Mouse (Mus musculus) hindbrain, postnatal 0 days (tissue): ENCODE data around the gene Grik4. TPM values are rescaled to one million over a fixed set of nuclear protein-coding genes. Genes with fewer than 3 reads are reported as not detected.
A peak's percentile ranks its signal among the peaks of the same experiment; 100 is the strongest.

ENCODE experiments used
- ATAC-seq: fragments of 200-750 bp; cut with Nextera tagmentation; 2 replicates; pipeline ENCODE4 v1.8.0; 2017; ENCODE audit warnings: mild to moderate bottlenecking, moderate TSS enrichment, moderate library complexity
- DNase-seq: peaks from one replicate; pipeline ENCODE4 v3.0.0-alpha.2; 2015; ENCODE audit warnings: low spot score
- H3K27ac ChIP-seq: fragments of 300-500 bp; sonication (generic); 2 replicates; pipeline ENCODE4 v1.5.1; 2014; ENCODE audit warnings: mild to moderate bottlenecking
- H3K27me3 ChIP-seq: fragments of 300-500 bp; sonication (generic); 2 replicates; pipeline ENCODE4 v1.6.1; 2014; ENCODE audit warnings: low read length, mixed read lengths; ENCODE audit not compliant: insufficient read depth
- H3K36me3 ChIP-seq: fragments of 300-500 bp; sonication (generic); 2 replicates; pipeline ENCODE4 v1.6.1; 2014; ENCODE audit warnings: low read length, mixed read lengths; ENCODE audit not compliant: insufficient read depth
- H3K4me1 ChIP-seq: fragments of 300-500 bp; sonication (generic); 2 replicates; pipeline ENCODE4 v1.6.1; 2014; ENCODE audit warnings: antibody characterized with exemption, low read length, mixed read lengths; ENCODE audit not compliant: insufficient read depth
- H3K4me2 ChIP-seq: fragments of 300-500 bp; sonication (generic); 2 replicates; pipeline ENCODE4 v1.6.1; 2014; ENCODE audit warnings: low read depth, mild to moderate bottlenecking, low read length, moderate library complexity, mixed read lengths
- H3K4me3 ChIP-seq: fragments of 300-500 bp; sonication (generic); 2 replicates; pipeline ENCODE4 v1.5.1; 2014; ENCODE audit warnings: low read length
- H3K9ac ChIP-seq: fragments of 300-500 bp; sonication (generic); replicated peaks from 2 replicates; pipeline ENCODE4 v1.6.1; 2014; ENCODE audit warnings: mild to moderate bottlenecking, low read length, moderate library complexity, mixed read lengths
- H3K9me3 ChIP-seq: fragments of 300-500 bp; sonication (generic); 2 replicates; pipeline ENCODE4 v1.6.1; 2016; ENCODE audit warnings: low read length, mixed read lengths
- CTCF ChIP-seq: IDR thresholded peaks from 2 replicates; pipeline ENCODE4 v1.5.1; 2016; ENCODE audit warnings: antibody characterized with exemption, control low read depth, low read depth
- WGBS: fragments of 180-500 bp; shearing (Covaris S2); extraction: QIAGEN DNeasy Blood & Tissue Kit; methylation state at CpG from one replicate; pipeline ENCODE4 v1.1.7; 2014; 5-methylcytosine and 5-hydroxymethylcytosine counted together
- polyA plus RNA-seq: library from polyadenylated mRNA; unstranded; fragments of >200 nt; fragmentation: Nextera tagmentation; extraction: Ambion mirVana; gene quantifications from 2 replicates; pipeline ENCODE4 v1.2.1, GENCODE M21; 2015
- total RNA-seq: library from RNA; depleted of rRNA; stranded (reverse); fragments of >200 nt; gene quantifications from 2 replicates; pipeline ENCODE4 v1.2.3, GENCODE M21; 2014

The Grik4 gene
- total and polyA plus RNA-seq, 2 experiments from 2014 or later, result 9.4 to 18.2 TPM

DNA sequence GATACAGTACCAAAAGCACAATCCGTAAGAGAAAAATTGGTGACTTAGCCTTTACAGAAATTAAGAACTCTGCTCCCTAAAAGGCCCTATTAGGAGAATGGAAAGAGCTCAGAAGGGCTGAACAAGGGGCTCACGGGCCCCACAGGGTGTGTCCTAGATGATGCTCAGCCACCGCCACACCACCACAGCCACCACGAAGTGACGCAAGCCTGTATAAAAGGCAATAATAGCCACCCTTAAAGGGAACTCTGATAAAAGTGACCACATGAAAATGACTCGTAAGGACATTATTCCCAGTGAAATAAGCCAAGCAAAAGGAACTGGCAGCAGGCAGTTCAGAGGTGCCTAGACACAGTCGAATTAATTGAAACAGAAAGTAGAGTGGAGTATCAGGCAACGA is 63.3 kb downstream of the Grik4 start:
- Histone ChIP-seq H3K36me3 (no peaks in the 10 kb centered on the region), H3K4me3 (no peak overlapping the region), H3K27me3 (no peaks in the 10 kb centered on the region), H3K27ac (no peak overlapping the region), H3K9ac (no peak overlapping the region), H3K4me2 (no peak overlapping the region), H3K9me3 (no peaks in the 10 kb centered on the region), H3K4me1 (0 out of 2 replicates have a peak, but pooled peaks cover 8% of the 10 kb centered on the region)
- ATAC-seq (no peak), DNase-seq (no peak)
- no peak for TF ChIP-seq CTCF
- 70% methylated on average over 8 of the region's 8 CpGs for WGBS

DNA sequence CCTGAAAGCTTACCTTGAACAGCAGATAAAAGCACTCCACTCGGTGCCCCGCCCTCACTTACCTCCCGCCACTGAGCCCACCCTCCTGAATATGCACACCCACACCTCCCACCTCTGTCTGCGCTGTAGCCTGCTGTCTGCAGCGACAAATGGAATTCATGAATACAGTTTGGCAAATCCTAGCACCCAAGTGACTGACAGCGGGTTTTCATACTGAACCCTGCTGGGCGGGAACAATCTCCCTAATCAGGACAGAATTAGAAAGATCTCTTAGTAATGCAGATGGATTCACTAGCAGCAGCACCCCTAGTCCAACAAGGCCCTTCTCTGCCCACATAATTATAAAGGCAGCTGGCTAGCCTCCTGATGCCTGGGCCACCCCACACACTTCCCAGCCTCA is 65.9 kb downstream of the Grik4 start:
- H3K27ac ChIP-seq, result no peak overlapping the region
- H3K4me2 ChIP-seq, result no peak overlapping the region
- no peak overlapping the region for H3K9ac ChIP-seq
- no peak for TF ChIP-seq CTCF
- H3K27me3 ChIP-seq, result no peaks in the 10 kb centered on the region
- ATAC-seq, result no peak
- H3K4me1 ChIP-seq, result 0 out of 2 replicates have a peak, but pooled peaks cover 4% of the 10 kb centered on the region
- 28% methylated on average over 7 of the region's 7 CpGs for WGBS
- no peaks in the 10 kb centered on the region for H3K9me3 ChIP-seq
- no peaks in the 10 kb centered on the region for H3K36me3 ChIP-seq
- DNase-seq, result no peak
- H3K4me3 ChIP-seq, result no peak overlapping the region

DNA sequence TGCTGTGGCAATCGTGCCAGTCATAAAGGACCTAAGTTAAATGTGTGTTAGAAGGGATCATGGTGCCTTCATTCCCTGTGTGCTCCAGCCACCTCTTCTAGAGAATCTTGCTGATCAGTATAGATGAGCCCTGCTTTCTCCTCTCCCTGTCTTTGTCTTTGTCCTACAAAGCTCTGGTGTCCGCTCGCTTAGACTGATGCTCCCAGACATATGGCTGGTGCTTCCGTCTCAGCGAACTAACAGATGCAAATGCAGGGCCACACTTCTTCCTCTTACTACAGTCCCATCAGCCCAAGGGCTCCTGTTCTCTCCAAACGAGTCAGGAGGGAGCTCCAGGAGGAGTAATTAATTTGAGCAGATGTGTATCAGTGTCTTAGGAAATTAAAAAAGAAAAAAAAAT is 71.4 kb downstream of the Grik4 start:
- Histone ChIP-seq H3K4me1 (0 out of 2 replicates have a peak, but pooled peaks cover 4% of the 10 kb centered on the region), H3K4me2 (no peak overlapping the region), H3K27me3 (no peaks in the 10 kb centered on the region), H3K27ac (no peak overlapping the region), H3K9ac (no peak overlapping the region), H3K9me3 (no peaks in the 10 kb centered on the region), H3K36me3 (no peaks in the 10 kb centered on the region), H3K4me3 (no peak overlapping the region)
- ATAC-seq (no peak), DNase-seq (no peak)
- TF ChIP-seq CTCF, result no peak
- 56% methylated on average over 6 of the region's 6 CpGs for WGBS

DNA sequence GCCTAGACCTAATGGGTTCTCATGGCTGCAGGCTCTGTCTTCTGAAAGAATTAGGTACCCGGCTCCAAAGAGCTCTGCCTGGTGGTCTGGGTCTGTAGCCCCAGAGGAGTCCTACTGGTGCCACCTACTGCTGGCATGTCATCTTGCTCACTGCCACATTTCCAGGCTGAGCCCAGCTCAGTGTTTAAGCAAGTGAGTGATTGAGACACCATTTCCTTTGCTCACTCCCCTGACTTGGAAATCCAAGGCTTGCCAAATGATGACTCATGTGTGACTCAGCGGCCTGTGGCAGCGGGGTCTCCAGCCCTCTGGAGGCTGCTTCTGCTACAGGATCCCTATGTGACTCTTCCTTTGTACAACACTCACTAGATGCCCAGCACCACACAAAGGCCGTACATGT is 72.6 kb downstream of the Grik4 start:
- H3K9me3 ChIP-seq, result no peaks in the 10 kb centered on the region
- H3K4me3 ChIP-seq, result no peak overlapping the region
- no peak overlapping the region for H3K27ac ChIP-seq
- peak; percentile 36; the same call in 1 of the 2 replicates for ATAC-seq
- H3K4me2 ChIP-seq, result no peak overlapping the region
- TF ChIP-seq CTCF, result peak; percentile 30; the same call in 1 of the 2 replicates
- no peaks in the 10 kb centered on the region for H3K36me3 ChIP-seq
- 0 out of 2 replicates have a peak, but pooled peaks cover 4% of the 10 kb centered on the region for H3K4me1 ChIP-seq
- H3K9ac ChIP-seq, result no peak overlapping the region
- 85% methylated on average over 4 of the region's 4 CpGs for WGBS
- DNase-seq, result no peak
- no peaks in the 10 kb centered on the region for H3K27me3 ChIP-seq

DNA sequence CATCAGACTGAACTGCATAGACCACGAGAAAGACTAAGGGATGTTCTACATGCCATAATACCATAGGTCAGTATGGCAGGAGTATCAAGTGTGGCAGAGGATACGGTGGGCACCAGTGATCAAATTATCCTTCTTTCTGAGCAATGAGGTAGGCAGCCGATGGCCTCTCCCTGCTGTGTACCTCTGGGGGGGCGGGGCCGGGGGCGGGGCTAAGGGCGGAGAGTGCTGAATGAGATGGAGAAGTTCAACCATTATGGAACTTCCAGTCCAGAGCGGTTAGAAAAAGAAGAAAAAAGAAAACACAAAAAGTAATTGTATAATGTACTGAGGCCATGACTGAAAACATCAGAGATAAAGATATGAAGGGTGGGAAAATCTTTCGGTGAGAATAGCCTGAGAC is 74.0 kb downstream of the Grik4 start:
- DNase-seq (no peak), ATAC-seq (no peak)
- no peak overlapping the region for H3K9ac ChIP-seq
- no peaks in the 10 kb centered on the region for H3K9me3 ChIP-seq
- H3K4me2 ChIP-seq, result no peak overlapping the region
- H3K27me3 ChIP-seq, result no peaks in the 10 kb centered on the region
- H3K27ac ChIP-seq, result no peak overlapping the region
- peaks cover 8% of the 10 kb centered on the region for H3K4me1 ChIP-seq
- H3K36me3 ChIP-seq, result no peaks in the 10 kb centered on the region
- no peak overlapping the region for H3K4me3 ChIP-seq
- TF ChIP-seq CTCF, result no peak
- 57% methylated on average over 9 of the region's 9 CpGs for WGBS

DNA sequence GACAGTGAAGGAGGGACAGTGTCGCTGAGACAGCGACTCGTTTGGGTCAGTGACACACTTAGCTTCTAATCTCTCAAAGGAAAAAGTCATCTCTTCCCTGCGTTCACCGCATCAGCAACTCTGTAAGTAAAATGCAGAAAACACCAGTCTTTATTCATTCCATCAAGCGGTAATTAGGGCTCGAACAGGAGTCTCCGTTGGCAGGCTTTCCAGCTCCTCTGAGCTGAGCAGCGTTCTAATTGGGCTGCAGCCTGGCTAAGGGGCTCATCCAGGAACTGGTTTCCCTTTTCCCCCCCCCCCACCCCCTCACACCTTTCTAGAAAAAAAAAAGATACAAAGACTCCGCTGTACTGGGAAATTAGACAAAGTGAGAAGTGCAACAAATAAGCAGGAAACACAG is 75.8 kb downstream of the Grik4 start:
- TF ChIP-seq CTCF, result no peak
- no peak for DNase-seq
- peaks cover 14% of the 10 kb centered on the region for H3K4me1 ChIP-seq
- H3K27me3 ChIP-seq, result no peaks in the 10 kb centered on the region
- H3K9ac ChIP-seq, result no peak overlapping the region
- 39% methylated on average over 10 of the region's 10 CpGs for WGBS
- H3K4me3 ChIP-seq, result no peak overlapping the region
- no peaks in the 10 kb centered on the region for H3K9me3 ChIP-seq
- H3K36me3 ChIP-seq, result no peaks in the 10 kb centered on the region
- H3K4me2 ChIP-seq, result no peak overlapping the region
- no peak overlapping the region for H3K27ac ChIP-seq
- no peak for ATAC-seq

DNA sequence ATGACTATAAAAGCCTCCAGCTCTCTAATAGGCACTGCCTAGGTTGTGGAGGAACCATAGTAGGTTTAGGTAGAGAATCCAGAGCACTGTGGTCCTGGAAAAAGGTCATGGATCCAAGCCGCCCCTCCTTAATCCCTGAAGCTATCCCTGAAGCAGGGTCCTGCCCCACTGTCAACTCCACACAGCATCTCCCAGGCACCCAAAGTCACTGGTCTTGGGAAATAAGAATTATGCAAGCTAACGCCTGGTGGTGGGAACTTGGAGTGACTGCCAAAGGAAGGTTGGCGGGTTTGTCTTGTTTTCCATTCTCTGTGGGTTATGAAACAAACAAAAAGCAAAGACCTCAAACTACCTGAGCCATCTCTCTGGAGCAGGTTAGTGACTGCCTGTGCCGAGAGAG is 77.6 kb downstream of the Grik4 start:
- H3K4me2 ChIP-seq, result no peak overlapping the region
- DNase-seq (no peak), ATAC-seq (no peak)
- no peak overlapping the region for H3K4me3 ChIP-seq
- H3K27me3 ChIP-seq, result no peaks in the 10 kb centered on the region
- no peak overlapping the region for H3K9ac ChIP-seq
- peaks cover 19% of the 10 kb centered on the region for H3K4me1 ChIP-seq
- no peak for TF ChIP-seq CTCF
- WGBS, result 88% methylated on average over 4 of the region's 4 CpGs
- no peaks in the 10 kb centered on the region for H3K36me3 ChIP-seq
- H3K27ac ChIP-seq, result no peak overlapping the region
- H3K9me3 ChIP-seq, result no peaks in the 10 kb centered on the region
